Mouse (Mus musculus): ENCODE data around the gene Ssr2. TPM values are rescaled to one million over a fixed set of nuclear protein-coding genes. Genes with fewer than 3 reads are reported as not detected.
"Not testable (repeated sequence)": the region's sequence is repeated elsewhere in the genome, so short reads cannot be mapped to it uniquely, and the experiment has no call there.

Gene Ssr2
- polyA plus RNA-seq, 1 experiment from 2014 or later: 127 TPM

DNA sequence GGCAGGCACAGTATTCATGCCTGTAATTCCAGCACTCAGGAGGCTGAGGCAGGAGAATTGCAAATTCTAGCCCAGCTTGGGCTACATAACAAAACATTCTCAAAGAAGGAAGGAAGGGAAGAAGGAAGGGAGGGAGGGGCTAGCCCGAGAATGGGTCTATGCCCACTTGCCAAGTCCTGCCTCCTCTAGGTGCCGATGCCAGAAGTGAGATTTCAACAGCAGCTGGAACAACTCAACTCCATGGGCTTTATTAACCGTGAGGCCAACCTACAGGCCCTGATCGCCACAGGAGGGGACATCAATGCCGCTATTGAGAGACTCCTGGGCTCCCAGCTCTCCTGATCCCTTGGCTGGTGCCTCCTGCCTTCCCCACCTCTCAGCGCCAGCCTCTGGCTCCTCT is 7.8 kb upstream of the Ssr2 start:
- peaks cover 61% of the 10 kb centered on the region for H3K36me3 ChIP-seq (ENCODE audit: control insufficient read depth, insufficient read depth, low read length)
- WGBS: 98% methylated on average over 6 of the region's 6 CpGs
- H3K27ac ChIP-seq (ENCODE audit: low read depth, low read length): no peak overlapping the region
- H3K9ac ChIP-seq (replicated peaks; ENCODE audit: low read depth, low read length): no peak overlapping the region
- H3K9me3 ChIP-seq (ENCODE audit: control insufficient read depth, low read length): no peaks in the 10 kb centered on the region
- ATAC-seq (ENCODE audit: low read depth): no peak
- no peaks in the 10 kb centered on the region for H3K27me3 ChIP-seq (ENCODE audit: control insufficient read depth, insufficient read depth, low read length)
- no peak overlapping the region for H3K4me3 ChIP-seq (ENCODE audit: low read depth, low read length)
- H3K4me1 ChIP-seq (ENCODE audit: control insufficient read depth, insufficient read depth, low read length): no peaks in the 10 kb centered on the region
- no peak overlapping the region for H3K4me2 ChIP-seq (ENCODE audit: low read depth, low read length)

GRCm38 (mm10) chr3:88568615-88569014 is 7.1 kb upstream of the Ssr2 start:
- peaks cover 55% of the 10 kb centered on the region for H3K36me3 ChIP-seq (ENCODE audit: control insufficient read depth, insufficient read depth, low read length)

GRCm38 (mm10) chr3:88569093-88569492 is 6.6 kb upstream of the Ssr2 start:
- no peak overlapping the region for H3K27ac ChIP-seq (ENCODE audit: low read depth, low read length)
- 93% methylated on average over 2 of the region's 2 CpGs for WGBS
- no peak overlapping the region for H3K4me3 ChIP-seq (ENCODE audit: low read depth, low read length)
- peaks cover 50% of the 10 kb centered on the region for H3K36me3 ChIP-seq (ENCODE audit: control insufficient read depth, insufficient read depth, low read length)
- no peaks in the 10 kb centered on the region for H3K9me3 ChIP-seq (ENCODE audit: control insufficient read depth, low read length)
- H3K4me1 ChIP-seq (ENCODE audit: control insufficient read depth, insufficient read depth, low read length): no peaks in the 10 kb centered on the region
- H3K27me3 ChIP-seq (ENCODE audit: control insufficient read depth, insufficient read depth, low read length): no peaks in the 10 kb centered on the region
- H3K4me2 ChIP-seq (ENCODE audit: low read depth, low read length): no peak overlapping the region
- ATAC-seq (ENCODE audit: low read depth): no peak
- H3K9ac ChIP-seq (replicated peaks; ENCODE audit: low read depth, low read length): no peak overlapping the region

More at GRCm38 (mm10) chr3:88568615-88569014, 7.1 kb upstream of the Ssr2 start:
- Histone ChIP-seq H3K9ac (replicated peaks; ENCODE audit: low read depth, low read length) (no peak overlapping the region), H3K27ac (ENCODE audit: low read depth, low read length) (no peak overlapping the region), H3K4me2 (ENCODE audit: low read depth, low read length) (no peak overlapping the region), H3K27me3 (ENCODE audit: control insufficient read depth, insufficient read depth, low read length) (no peaks in the 10 kb centered on the region), H3K4me1 (ENCODE audit: control insufficient read depth, insufficient read depth, low read length) (no peaks in the 10 kb centered on the region), H3K4me3 (ENCODE audit: low read depth, low read length) (no peak overlapping the region), H3K9me3 (ENCODE audit: control insufficient read depth, low read length) (no peaks in the 10 kb centered on the region)
- 100% methylated on average over 2 of the region's 2 CpGs for WGBS
- ATAC-seq (ENCODE audit: low read depth): no peak

DNA sequence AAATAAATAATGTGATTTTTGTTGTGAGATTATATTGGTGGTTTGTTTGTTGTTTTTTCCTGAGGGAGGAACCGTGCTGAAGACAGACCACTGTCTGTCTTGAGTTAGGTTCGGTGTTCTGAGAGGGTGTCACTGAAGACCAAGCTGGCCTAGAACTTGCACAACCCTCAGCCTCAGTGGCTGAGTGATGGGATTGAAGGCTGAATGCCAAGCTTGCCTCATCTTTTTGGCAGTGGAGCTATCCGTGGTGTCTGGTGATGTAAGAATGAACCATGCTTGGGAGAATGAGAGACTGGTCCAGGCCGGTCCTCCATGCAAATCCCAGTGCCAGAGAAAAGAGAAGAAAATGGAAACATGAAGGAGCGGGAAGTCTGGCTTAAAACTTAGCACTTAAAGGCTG is 6.0 kb upstream of the Ssr2 start:
- Histone ChIP-seq H3K9me3 (ENCODE audit: control insufficient read depth, low read length) (no peaks in the 10 kb centered on the region), H3K4me2 (ENCODE audit: low read depth, low read length) (no peak overlapping the region), H3K9ac (replicated peaks; ENCODE audit: low read depth, low read length) (no peak overlapping the region), H3K4me3 (ENCODE audit: low read depth, low read length) (no peak overlapping the region), H3K36me3 (ENCODE audit: control insufficient read depth, insufficient read depth, low read length) (peaks cover 44% of the 10 kb centered on the region), H3K27me3 (ENCODE audit: control insufficient read depth, insufficient read depth, low read length) (no peaks in the 10 kb centered on the region), H3K4me1 (ENCODE audit: control insufficient read depth, insufficient read depth, low read length) (no peaks in the 10 kb centered on the region), H3K27ac (ENCODE audit: low read depth, low read length) (no peak overlapping the region)
- ATAC-seq (ENCODE audit: low read depth): no peak
- WGBS: 96% methylated on average over 5 of the region's 5 CpGs

- no peak overlapping the region for H3K4me3 ChIP-seq (ENCODE audit: low read depth, low read length)
- H3K27me3 ChIP-seq (ENCODE audit: control insufficient read depth, insufficient read depth, low read length): no peaks in the 10 kb centered on the region
- H3K9me3 ChIP-seq (ENCODE audit: control insufficient read depth, low read length): no peaks in the 10 kb centered on the region
- H3K9ac ChIP-seq (replicated peaks; ENCODE audit: low read depth, low read length): no peak overlapping the region
- WGBS: 98% methylated on average over 10 of the region's 10 CpGs
- no peak overlapping the region for H3K4me2 ChIP-seq (ENCODE audit: low read depth, low read length)
- no peaks in the 10 kb centered on the region for H3K4me1 ChIP-seq (ENCODE audit: control insufficient read depth, insufficient read depth, low read length)
- peaks cover 37% of the 10 kb centered on the region for H3K36me3 ChIP-seq (ENCODE audit: control insufficient read depth, insufficient read depth, low read length)
- no peak overlapping the region for H3K27ac ChIP-seq (ENCODE audit: low read depth, low read length)
- ATAC-seq (ENCODE audit: low read depth): no peak
Measured at GRCm38 (mm10) chr3:88570341-88570740, 5.3 kb upstream of the Ssr2 start.

DNA sequence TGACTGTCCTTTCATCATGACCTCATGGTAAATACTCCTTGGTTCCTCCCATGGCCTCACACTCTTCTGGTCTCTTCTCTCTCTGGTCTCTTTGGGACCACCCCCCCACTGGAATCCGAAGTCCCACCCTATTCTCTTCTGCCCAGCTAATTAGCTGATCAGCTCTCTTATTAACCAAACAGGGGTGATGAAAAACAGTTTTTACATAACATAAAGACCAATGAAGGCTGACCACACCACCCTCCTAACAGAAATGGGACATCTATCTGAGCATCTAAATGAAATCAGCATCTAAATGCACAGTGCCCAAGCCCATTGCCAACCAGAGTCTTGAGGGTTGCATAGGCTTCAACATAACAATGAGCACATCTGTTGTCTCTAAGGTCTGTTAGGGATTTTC is 3.8 kb upstream of the Ssr2 start:
- H3K27ac ChIP-seq (ENCODE audit: low read depth, low read length): no peak overlapping the region
- no peaks in the 10 kb centered on the region for H3K4me1 ChIP-seq (ENCODE audit: control insufficient read depth, insufficient read depth, low read length)
- no peak overlapping the region for H3K4me2 ChIP-seq (ENCODE audit: low read depth, low read length)
- H3K9me3 ChIP-seq (ENCODE audit: control insufficient read depth, low read length): no peaks in the 10 kb centered on the region
- no peaks in the 10 kb centered on the region for H3K27me3 ChIP-seq (ENCODE audit: control insufficient read depth, insufficient read depth, low read length)
- H3K9ac ChIP-seq (replicated peaks; ENCODE audit: low read depth, low read length): no peak overlapping the region
- no peak overlapping the region for H3K4me3 ChIP-seq (ENCODE audit: low read depth, low read length)
- 75% methylated on average over 1 of the region's 1 CpGs for WGBS
- no peak for ATAC-seq (ENCODE audit: low read depth)
- H3K36me3 ChIP-seq (ENCODE audit: control insufficient read depth, insufficient read depth, low read length): peaks cover 24% of the 10 kb centered on the region

GRCm38 (mm10) chr3:88572835-88573234 is 2.8 kb upstream of the Ssr2 start:
- WGBS: 74% methylated on average over 2 of the region's 2 CpGs
- H3K9ac ChIP-seq (replicated peaks; ENCODE audit: low read depth, low read length): no peak overlapping the region

DNA sequence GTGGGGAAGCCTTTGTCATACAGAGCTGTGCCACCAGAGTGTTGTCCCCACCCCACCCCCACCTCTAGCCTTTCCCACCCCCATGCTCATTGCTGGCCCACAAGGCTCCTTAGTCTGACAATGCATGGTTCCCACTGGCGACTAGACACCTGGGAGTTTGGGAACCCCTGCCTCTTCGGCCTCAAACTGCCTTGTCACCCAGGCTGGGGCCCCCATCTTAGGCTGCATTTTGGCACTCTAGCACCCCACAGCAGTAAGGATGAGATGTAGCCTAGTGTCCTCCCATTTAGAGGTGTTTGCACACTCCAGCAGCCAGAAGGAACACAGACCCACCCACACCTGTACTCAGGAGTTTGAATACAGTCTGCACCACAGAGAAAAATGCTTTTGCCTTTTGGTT is 1.9 kb upstream of the Ssr2 start:
- Histone ChIP-seq H3K36me3 (ENCODE audit: control insufficient read depth, insufficient read depth, low read length) (peaks cover 8% of the 10 kb centered on the region; the same call in 1 of the 2 replicates), H3K9me3 (ENCODE audit: control insufficient read depth, low read length) (no peaks in the 10 kb centered on the region), H3K4me3 (ENCODE audit: low read depth, low read length) (no peak overlapping the region), H3K9ac (replicated peaks; ENCODE audit: low read depth, low read length) (no peak overlapping the region), H3K27me3 (ENCODE audit: control insufficient read depth, insufficient read depth, low read length) (no peaks in the 10 kb centered on the region), H3K27ac (ENCODE audit: low read depth, low read length) (no peak overlapping the region), H3K4me2 (ENCODE audit: low read depth, low read length) (no peak overlapping the region), H3K4me1 (ENCODE audit: control insufficient read depth, insufficient read depth, low read length) (no peaks in the 10 kb centered on the region)
- 94% methylated on average over 2 of the region's 2 CpGs for WGBS
- ATAC-seq (ENCODE audit: low read depth): no peak

More at GRCm38 (mm10) chr3:88572835-88573234, 2.8 kb upstream of the Ssr2 start:
- H3K36me3 ChIP-seq (ENCODE audit: control insufficient read depth, insufficient read depth, low read length): peaks cover 17% of the 10 kb centered on the region
- no peaks in the 10 kb centered on the region for H3K27me3 ChIP-seq (ENCODE audit: control insufficient read depth, insufficient read depth, low read length)
- no peak overlapping the region for H3K27ac ChIP-seq (ENCODE audit: low read depth, low read length)
- no peaks in the 10 kb centered on the region for H3K4me1 ChIP-seq (ENCODE audit: control insufficient read depth, insufficient read depth, low read length)
- no peak for ATAC-seq (ENCODE audit: low read depth)
- H3K4me2 ChIP-seq (ENCODE audit: low read depth, low read length): no peak overlapping the region
- no peak overlapping the region for H3K4me3 ChIP-seq (ENCODE audit: low read depth, low read length)
- H3K9me3 ChIP-seq (ENCODE audit: control insufficient read depth, low read length): no peaks in the 10 kb centered on the region

DNA sequence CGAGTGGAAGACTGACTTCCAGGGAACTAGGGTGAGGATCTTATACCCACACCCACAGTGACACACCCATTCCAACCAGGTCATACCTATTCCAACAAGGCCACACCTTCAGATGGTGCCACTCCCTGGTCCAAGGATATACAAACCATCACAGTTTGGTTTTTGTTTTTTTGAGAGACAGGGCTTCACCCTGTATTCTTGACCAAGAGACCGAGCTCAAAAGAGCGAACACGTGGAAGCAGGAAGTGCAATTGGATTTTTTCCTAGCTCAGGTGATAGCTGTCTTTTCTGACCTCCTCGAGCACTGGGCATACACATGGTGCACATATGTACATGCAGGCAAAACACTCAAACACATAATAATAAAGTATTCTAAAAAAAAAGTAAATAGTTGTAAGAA is 2.2 kb downstream of the Ssr2 start:
- not testable (repeated sequence) for H3K4me2 ChIP-seq (ENCODE audit: low read depth, low read length); H3K4me1 ChIP-seq (ENCODE audit: control insufficient read depth, insufficient read depth, low read length); H3K4me3 ChIP-seq (ENCODE audit: low read depth, low read length); H3K27me3 ChIP-seq (ENCODE audit: control insufficient read depth, insufficient read depth, low read length); H3K27ac ChIP-seq (ENCODE audit: low read depth, low read length); ATAC-seq (ENCODE audit: low read depth); H3K9ac ChIP-seq (replicated peaks; ENCODE audit: low read depth, low read length); H3K36me3 ChIP-seq (ENCODE audit: control insufficient read depth, insufficient read depth, low read length); H3K9me3 ChIP-seq (ENCODE audit: control insufficient read depth, low read length)
- 96% methylated on average over 5 of the region's 5 CpGs for WGBS

All from neural tube, embryonic 14.5 days (tissue).